Mouse (Mus musculus) midbrain, postnatal 0 days (tissue): Measurements from ENCODE around the gene Zmynd15. TPM values are rescaled to one million over a fixed set of nuclear protein-coding genes. Genes with fewer than 3 reads are reported as not detected.
A peak's percentile ranks its signal among the peaks of the same experiment; 100 is the strongest.

ENCODE experiments used
- ATAC-seq: fragments of 200-750 bp; cut with Nextera tagmentation; 2 replicates; pipeline ENCODE4 v1.8.0; 2017; ENCODE audit warnings: moderate number of reproducible peaks, mild to moderate bottlenecking, moderate TSS enrichment, moderate library complexity; ENCODE audit not compliant: low FRiP score
- DNase-seq: peaks from one replicate; pipeline ENCODE4 v3.0.0-alpha.2; 2015; ENCODE audit warnings: low spot score
- H3K27ac ChIP-seq: fragments of 300-500 bp; sonication (generic); 2 replicates; pipeline ENCODE4 v1.5.1; 2014; ENCODE audit warnings: low read depth, mild to moderate bottlenecking, low read length, mixed read lengths
- H3K27me3 ChIP-seq: fragments of 300-500 bp; sonication (generic); 2 replicates; pipeline ENCODE4 v1.6.1; 2014; ENCODE audit warnings: low read length, control low read depth, mixed read lengths; ENCODE audit not compliant: insufficient read depth
- H3K36me3 ChIP-seq: fragments of 300-500 bp; sonication (generic); 2 replicates; pipeline ENCODE4 v1.6.1; 2014; ENCODE audit warnings: low read length, control low read depth, mixed read lengths; ENCODE audit not compliant: insufficient read depth
- H3K4me1 ChIP-seq: fragments of 300-500 bp; sonication (generic); 2 replicates; pipeline ENCODE4 v1.6.1; 2014; ENCODE audit warnings: mild to moderate bottlenecking, control low read depth, antibody characterized with exemption, low read length, mixed read lengths; ENCODE audit not compliant: insufficient read depth
- H3K4me2 ChIP-seq: fragments of 300-500 bp; sonication (generic); 2 replicates; pipeline ENCODE4 v1.6.1; 2014; ENCODE audit warnings: low read depth, mild to moderate bottlenecking, low read length, mixed read lengths; ENCODE audit not compliant: poor library complexity, severe bottlenecking
- H3K4me3 ChIP-seq: fragments of 300-500 bp; sonication (generic); 2 replicates; pipeline ENCODE4 v1.5.1; 2014; ENCODE audit warnings: low read depth, mild to moderate bottlenecking, low read length, moderate library complexity
- H3K9ac ChIP-seq: fragments of 300-500 bp; sonication (generic); replicated peaks from 2 replicates; pipeline ENCODE4 v1.6.1; 2014; ENCODE audit warnings: mild to moderate bottlenecking, low read length, moderate library complexity, mixed read lengths; ENCODE audit not compliant: poor library complexity, severe bottlenecking
- H3K9me3 ChIP-seq: fragments of 300-500 bp; sonication (generic); 2 replicates; pipeline ENCODE4 v1.6.1; 2016; ENCODE audit warnings: low read length, control low read depth
- CTCF ChIP-seq: IDR thresholded peaks from 2 replicates; pipeline ENCODE4 v1.5.1; 2016; ENCODE audit warnings: antibody characterized with exemption, mild to moderate bottlenecking
- WGBS: fragments of 180-500 bp; shearing (Covaris S2); extraction: QIAGEN DNeasy Blood & Tissue Kit; methylation state at CpG from one replicate; pipeline ENCODE4 v1.1.7; 2014; 5-methylcytosine and 5-hydroxymethylcytosine counted together
- polyA plus RNA-seq: library from polyadenylated mRNA; unstranded; fragments of >200 nt; fragmentation: Nextera tagmentation; extraction: Ambion mirVana; gene quantifications from 2 replicates; pipeline ENCODE4 v1.2.1, GENCODE M21; 2015
- total RNA-seq: library from RNA; depleted of rRNA; stranded (reverse); fragments of >200 nt; gene quantifications from 2 replicates; pipeline ENCODE4 v1.2.3, GENCODE M21; 2014

The Zmynd15 gene
- total and polyA plus RNA-seq, 2 experiments from 2014 or later = 0.44 to 0.47 TPM

- Histone ChIP-seq H3K4me3 (no peak overlapping the region), H3K4me1 (no peaks in the 10 kb centered on the region), H3K4me2 (no peak overlapping the region), H3K36me3 (no peaks in the 10 kb centered on the region), H3K9me3 (no peaks in the 10 kb centered on the region), H3K27ac (no peak overlapping the region), H3K27me3 (no peaks in the 10 kb centered on the region), H3K9ac (no peak overlapping the region)
- no peak for TF ChIP-seq CTCF
- ATAC-seq = no peak
- DNase-seq = no peak
- 73% methylated on average over 3 of the region's 3 CpGs for WGBS
Observed at GRCm38 (mm10) chr11:70502018-70502417, 42.8 kb downstream of the Zmynd15 start.

- no peak for DNase-seq
- 84% methylated on average over 9 of the region's 9 CpGs for WGBS
- no peak for TF ChIP-seq CTCF
- Histone ChIP-seq H3K4me3 (no peak within 1 kb of the TSS), H3K9me3 (no peaks in the 10 kb centered on the region), H3K4me1 (no peaks in the 10 kb centered on the region; the same call in 1 of the 2 replicates), H3K36me3 (no peaks in the 10 kb centered on the region), H3K9ac (no peak within 1 kb of the TSS), H3K4me2 (no peak within 1 kb of the TSS), H3K27ac (no peak within 1 kb of the TSS), H3K27me3 (no peaks in the 10 kb centered on the region)
- no peak for ATAC-seq
Observed at GRCm38 (mm10) chr11:70504970-70505369, 45.7 kb downstream of the Zmynd15 start, which contains the start of gene Tm4sf5. Gene Tm4sf5, plus strand, starts transcription at chr11:70505244.

GRCm38 (mm10) chr11:70506385-70506784, 47.2 kb downstream of the Zmynd15 start:
- no peak overlapping the region for H3K4me2 ChIP-seq
- no peak overlapping the region for H3K9ac ChIP-seq
- H3K27ac ChIP-seq = no peak overlapping the region
- H3K9me3 ChIP-seq = no peaks in the 10 kb centered on the region
- no peaks in the 10 kb centered on the region; the same call in 1 of the 2 replicates for H3K4me1 ChIP-seq
- TF ChIP-seq CTCF = peak; percentile 80
- DNase-seq (peak; percentile 62), ATAC-seq (no peak)
- no peaks in the 10 kb centered on the region for H3K36me3 ChIP-seq
- no peak overlapping the region for H3K4me3 ChIP-seq
- no peaks in the 10 kb centered on the region for H3K27me3 ChIP-seq
- 30% methylated on average over 4 of the region's 4 CpGs for WGBS

- WGBS = 66% methylated on average over 7 of the region's 7 CpGs
- ATAC-seq (no peak), DNase-seq (no peak)
- Histone ChIP-seq H3K27me3 (no peaks in the 10 kb centered on the region), H3K4me2 (no peak overlapping the region), H3K9ac (no peak overlapping the region), H3K4me3 (no peak overlapping the region), H3K4me1 (no peaks in the 10 kb centered on the region; the same call in 1 of the 2 replicates), H3K36me3 (no peaks in the 10 kb centered on the region), H3K9me3 (no peaks in the 10 kb centered on the region), H3K27ac (no peak overlapping the region)
- no peak for TF ChIP-seq CTCF
Observed at GRCm38 (mm10) chr11:70506962-70507515, 47.8 kb downstream of the Zmynd15 start.

GRCm38 (mm10) chr11:70509753-70510564, 50.7 kb downstream of the Zmynd15 start:
- ATAC-seq (peak; percentile 84), DNase-seq (peak; percentile 72)
- Histone ChIP-seq H3K4me2 (peak overlapping the region; percentile 42), H3K4me1 (no peaks in the 10 kb centered on the region; the same call in 1 of the 2 replicates), H3K36me3 (no peaks in the 10 kb centered on the region), H3K9me3 (no peaks in the 10 kb centered on the region), H3K9ac (peak overlapping the region; percentile 37), H3K27ac (peak overlapping the region; percentile 51; the same call in 1 of the 2 replicates), H3K4me3 (peak overlapping the region; percentile 19; the same call in 1 of the 2 replicates), H3K27me3 (no peaks in the 10 kb centered on the region)
- WGBS = 6% methylated on average over 19 of the region's 19 CpGs
- TF ChIP-seq CTCF = peak; percentile 78

- no peak overlapping the region for H3K4me2 ChIP-seq
- no peak overlapping the region for H3K4me3 ChIP-seq
- no peak overlapping the region for H3K27ac ChIP-seq
- TF ChIP-seq CTCF = no peak
- no peaks in the 10 kb centered on the region; the same call in 1 of the 2 replicates for H3K4me1 ChIP-seq
- H3K9ac ChIP-seq = no peak overlapping the region
- 84% methylated on average over 2 of the region's 2 CpGs for WGBS
- ATAC-seq (no peak), DNase-seq (no peak)
- no peaks in the 10 kb centered on the region for H3K27me3 ChIP-seq
- H3K9me3 ChIP-seq = no peaks in the 10 kb centered on the region
- no peaks in the 10 kb centered on the region for H3K36me3 ChIP-seq
Observed at GRCm38 (mm10) chr11:70511242-70511641, 52.0 kb downstream of the Zmynd15 start.
